Mouse (Mus musculus) duodenum, adult 2 months (tissue): Measurements from ENCODE around the gene Olfr63. TPM values are rescaled to one million over a fixed set of nuclear protein-coding genes. Genes with fewer than 3 reads are reported as not detected.

ENCODE experiments used
- polyA plus RNA-seq: library from polyadenylated mRNA; depleted of rRNA; stranded (reverse); fragments of >200 nt; gene quantifications from 2 replicates; pipeline ENCODE4 v1.2.3, GENCODE M21; 2012; ENCODE audit warnings: low replicate concordance; rRNA removed

Gene Olfr63
- not detected in 2 replicates for polyA plus RNA-seq

DNA sequence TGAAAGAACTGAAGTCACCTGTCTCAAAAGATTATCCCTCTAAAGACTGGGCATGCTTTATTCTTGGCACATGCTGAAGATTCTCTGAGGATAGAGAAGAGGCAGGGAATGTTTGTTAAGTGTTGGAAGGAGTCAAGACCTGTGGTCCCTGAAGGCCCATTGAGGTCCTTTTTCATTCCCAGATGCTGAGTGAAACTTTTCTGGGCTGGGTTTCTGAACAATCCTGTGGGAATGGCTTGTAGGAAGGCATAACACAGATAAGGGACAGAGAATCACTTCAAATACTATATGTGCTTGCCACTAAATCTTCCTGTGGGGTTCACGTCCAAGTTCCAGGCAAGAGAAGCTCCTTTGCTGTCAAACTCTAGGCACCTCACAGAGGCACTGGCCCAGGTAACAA is at the start of gene Olfr63:
Gene Olfr63, plus strand, starts transcription at position 301 of the 400 bp plus-strand sequence.

GRCm38 (mm10) chr17:33221590-33221989 is 42.9 kb upstream of the Olfr63 start, which contains the start of gene Olfr1564:
Gene Olfr1564 (minus strand): TSS chr17:33221690.

GRCm38 (mm10) chr17:33254530-33255318 is 9.8 kb upstream of the Olfr63 start, which contains the start of gene Zfp955a:
Gene Zfp955a (minus strand): TSS chr17:33255145.

DNA sequence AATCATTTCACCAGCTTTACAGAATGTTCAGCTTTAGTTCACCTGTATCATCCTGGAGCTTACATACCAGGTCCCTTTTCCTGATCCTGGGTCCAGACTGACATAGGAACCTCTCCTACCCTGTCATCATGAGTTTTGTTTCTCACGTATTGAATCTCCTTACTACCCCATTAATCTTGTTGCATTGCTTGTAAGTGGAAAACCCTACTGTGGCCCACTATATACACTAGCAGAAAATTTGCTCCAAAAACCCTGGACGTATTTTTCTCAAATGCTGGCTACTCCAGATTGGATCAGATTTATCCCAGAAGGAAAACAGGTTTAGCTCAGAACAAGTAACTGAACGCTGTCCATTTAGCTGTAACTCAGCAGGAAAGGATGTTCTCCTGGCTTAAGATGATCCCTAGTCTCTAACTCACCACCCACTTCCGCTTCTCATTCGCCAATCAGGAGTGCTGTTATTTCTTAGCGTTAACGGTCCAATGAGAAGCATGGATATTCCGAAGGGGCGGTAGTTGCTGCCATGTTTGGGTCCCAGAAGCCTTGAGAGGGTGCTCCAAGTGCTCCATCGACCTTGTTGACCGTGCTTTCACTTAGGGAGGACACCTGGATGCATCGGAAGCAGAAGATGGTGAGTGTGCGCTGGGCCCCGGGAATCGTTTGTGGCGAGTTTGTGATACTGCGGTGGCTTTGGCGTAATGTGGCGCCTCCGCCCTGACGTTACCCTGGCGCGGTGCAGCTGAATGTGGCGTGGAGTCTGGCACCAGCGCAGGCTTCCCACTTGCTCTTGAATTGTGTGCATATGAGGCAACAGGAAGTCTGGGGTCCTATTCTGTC is 24.8 kb downstream of the Olfr63 start, which contains the start of gene Zfp955b:
Gene Zfp955b, plus strand, starts transcription at position 506 of the 837 bp plus-strand sequence.

Other genes starting within 250 kb of the Olfr63 start
- 0.02 TPM in 1 of 2 replicates, not detected in the other for gene Zfp763, start 231.3 kb upstream of the Olfr63 start, polyA plus RNA-seq
- gene 4921501E09Rik, start 196.6 kb upstream of the Olfr63 start, polyA plus RNA-seq: not detected in 2 replicates
- gene Zfp563, start 175.4 kb upstream of the Olfr63 start, polyA plus RNA-seq: 0.26 and 0.46 TPM in 2 replicates
- gene Morc2b, start 125.0 kb upstream of the Olfr63 start, polyA plus RNA-seq: not detected in 2 replicates
- gene Olfr55, start 96.2 kb upstream of the Olfr63 start, polyA plus RNA-seq: not detected in 2 replicates
- gene Olfr239, start 73.4 kb upstream of the Olfr63 start, polyA plus RNA-seq: not detected in 2 replicates
- not detected in 2 replicates for gene Olfr1564, start 43.0 kb upstream of the Olfr63 start, polyA plus RNA-seq
- 0.06 and 0.11 TPM in 2 replicates for gene Zfp955a, start 9.5 kb upstream of the Olfr63 start, polyA plus RNA-seq
- 0.31 and 0.41 TPM in 2 replicates for gene Zfp955b, start 24.9 kb downstream of the Olfr63 start, polyA plus RNA-seq
- 0.08 and 0.15 TPM in 2 replicates for gene Zfp81, start 94.2 kb downstream of the Olfr63 start, polyA plus RNA-seq
- 0.08 and 0.42 TPM in 2 replicates for gene Zfp101, start 130.0 kb downstream of the Olfr63 start, polyA plus RNA-seq
- gene Actl9, start 168.2 kb downstream of the Olfr63 start, polyA plus RNA-seq: 0.11 TPM in 1 of 2 replicates, not detected in the other